Mouse (Mus musculus): ENCODE measurements around the gene Map2k6.

- TF ChIP-seq POLR2A (IDR thresholded peaks at IDR 0.05; ENCODE audit: control insufficient read depth, extremely low read depth, insufficient read depth, low read length, poor library complexity) (no peak), CTCF (IDR thresholded peaks at IDR 0.05; ENCODE audit: borderline replicate concordance, control insufficient read depth, extremely low read depth, insufficient read depth, low read length, poor library complexity) (no peak)
Observed at GRCm38 (mm10) chr11:110566307-110566706, 167.4 kb downstream of the Map2k6 start.
